Mouse (Mus musculus): ENCODE measurements around the gene Elmsan1. TPM values are rescaled to one million over a fixed set of nuclear protein-coding genes. Genes with fewer than 3 reads are reported as not detected.
A peak's percentile ranks its signal among the peaks of the same experiment; 100 is the strongest.

Gene Elmsan1
- polyA plus RNA-seq, 1 experiment = 7.4 TPM

- TF ChIP-seq CTCF (conservative IDR thresholded peaks at IDR 0.05; ENCODE audit: insufficient read depth, insufficient read length, low read depth, low read length) (no peak), POLR2A (IDR thresholded peaks at IDR 0.05; ENCODE audit: low read depth, low read length) (no peak)
- H3K4me3 ChIP-seq (ENCODE audit: insufficient read depth, low read depth, low read length) = no peak overlapping the region
Measured at GRCm38 (mm10) chr12:84187752-84188601, 30.7 kb downstream of the Elmsan1 start.

DNA sequence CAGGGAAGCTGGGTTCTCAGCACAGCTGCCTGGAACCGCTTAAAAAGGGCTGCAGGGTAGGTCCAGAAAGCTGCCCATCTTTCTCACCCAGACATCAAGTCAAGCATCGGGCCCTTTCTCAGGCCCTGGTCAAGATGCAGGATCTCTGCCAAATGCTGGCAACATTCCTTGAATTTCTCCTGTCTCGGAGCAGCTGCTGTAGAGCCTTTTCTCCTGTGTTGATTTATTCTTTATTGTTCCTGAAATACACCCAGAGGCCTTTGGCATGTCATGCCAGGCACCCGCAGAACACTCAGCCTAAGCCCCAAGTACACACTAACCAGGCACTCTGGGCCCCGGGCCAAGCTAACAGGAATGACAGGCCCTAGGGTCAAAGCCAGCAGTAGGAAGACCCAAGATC is 31.7 kb downstream of the Elmsan1 start:
- Histone ChIP-seq H3K36me3 (ENCODE audit: control insufficient read depth, insufficient read depth, low read length) (no peaks in the 10 kb centered on the region), H3K27me3 (replicated peaks; ENCODE audit: control insufficient read depth, insufficient read depth, low read length) (no peaks in the 10 kb centered on the region), H3K27ac (ENCODE audit: insufficient read depth, low read depth, low read length) (peak overlapping the region; percentile 8), H3K4me3 (ENCODE audit: insufficient read depth, low read depth, low read length) (no peak overlapping the region), H3K4me1 (ENCODE audit: control insufficient read depth, insufficient read depth, low read length) (peaks cover 67% of the 10 kb centered on the region)
- TF ChIP-seq POLR2A (IDR thresholded peaks at IDR 0.05; ENCODE audit: low read depth, low read length) (no peak), CTCF (conservative IDR thresholded peaks at IDR 0.05; ENCODE audit: insufficient read depth, insufficient read length, low read depth, low read length) (no peak)
- WGBS = 18% methylated on average over 5 of the region's 5 CpGs
- DNase-seq = peak; percentile 91

More at GRCm38 (mm10) chr12:84187752-84188601, 30.7 kb downstream of the Elmsan1 start:
- 51% methylated on average over 15 of the region's 15 CpGs for WGBS
- peaks cover 73% of the 10 kb centered on the region for H3K4me1 ChIP-seq (ENCODE audit: control insufficient read depth, insufficient read depth, low read length)
- no peaks in the 10 kb centered on the region for H3K36me3 ChIP-seq (ENCODE audit: control insufficient read depth, insufficient read depth, low read length)
- peak; percentile 45 for DNase-seq
- H3K27ac ChIP-seq (ENCODE audit: insufficient read depth, low read depth, low read length) = no peak overlapping the region; the same call in 1 of the 2 replicates
- H3K27me3 ChIP-seq (replicated peaks; ENCODE audit: control insufficient read depth, insufficient read depth, low read length) = no peaks in the 10 kb centered on the region

DNA sequence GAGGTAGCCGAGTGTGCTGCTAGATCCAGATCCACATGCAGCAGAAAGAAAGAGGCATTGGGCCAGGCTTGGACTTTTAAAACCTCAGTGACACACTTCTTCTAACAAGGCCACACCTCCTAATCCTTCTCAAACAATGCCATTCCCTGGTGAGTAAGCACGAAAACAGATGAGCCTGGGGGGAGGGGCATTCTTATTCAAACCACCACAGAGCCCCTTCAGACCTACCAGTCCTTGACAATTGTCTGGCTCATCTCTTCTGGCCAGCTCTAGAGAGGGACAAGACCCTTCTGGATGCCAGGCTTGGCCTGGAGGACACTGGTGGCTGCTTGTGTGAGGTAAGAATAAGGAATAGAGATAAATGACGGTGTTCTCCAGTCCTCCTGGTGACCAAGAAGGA is 32.1 kb downstream of the Elmsan1 start:
- TF ChIP-seq POLR2A (IDR thresholded peaks at IDR 0.05; ENCODE audit: low read depth, low read length) (no peak), CTCF (conservative IDR thresholded peaks at IDR 0.05; ENCODE audit: insufficient read depth, insufficient read length, low read depth, low read length) (no peak)
- Histone ChIP-seq H3K36me3 (ENCODE audit: control insufficient read depth, insufficient read depth, low read length) (no peaks in the 10 kb centered on the region), H3K4me1 (ENCODE audit: control insufficient read depth, insufficient read depth, low read length) (peaks cover 68% of the 10 kb centered on the region), H3K27ac (ENCODE audit: insufficient read depth, low read depth, low read length) (no peak overlapping the region), H3K27me3 (replicated peaks; ENCODE audit: control insufficient read depth, insufficient read depth, low read length) (no peaks in the 10 kb centered on the region), H3K4me3 (ENCODE audit: insufficient read depth, low read depth, low read length) (no peak overlapping the region)
- DNase-seq = no peak
- WGBS = 72% methylated on average over 3 of the region's 3 CpGs

DNA sequence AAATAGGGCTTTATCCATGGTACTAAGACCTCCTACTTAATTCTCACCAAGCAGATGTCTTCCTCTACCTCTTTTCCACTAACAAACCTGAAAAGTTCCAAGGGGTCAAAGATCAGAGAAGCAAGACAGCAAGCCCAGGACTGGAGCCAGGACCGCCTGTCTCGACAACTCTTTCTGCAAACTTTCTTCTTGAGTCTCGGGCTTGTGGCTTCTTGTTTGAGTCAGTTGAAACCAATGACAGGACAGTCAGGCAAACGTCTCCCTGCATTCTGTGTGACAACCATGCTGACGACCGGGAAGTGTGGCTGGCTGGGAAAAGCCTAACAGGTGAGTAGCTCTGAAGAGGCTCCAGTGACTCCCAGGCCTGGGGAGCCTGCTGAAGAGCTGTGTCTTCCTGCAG is 33.1 kb downstream of the Elmsan1 start:
- no peak for TF ChIP-seq CTCF (conservative IDR thresholded peaks at IDR 0.05; ENCODE audit: insufficient read depth, insufficient read length, low read depth, low read length)
- no peak for TF ChIP-seq POLR2A (IDR thresholded peaks at IDR 0.05; ENCODE audit: low read depth, low read length)
- Histone ChIP-seq H3K27me3 (replicated peaks; ENCODE audit: control insufficient read depth, insufficient read depth, low read length) (no peaks in the 10 kb centered on the region), H3K27ac (ENCODE audit: insufficient read depth, low read depth, low read length) (no peak overlapping the region), H3K4me3 (ENCODE audit: insufficient read depth, low read depth, low read length) (no peak overlapping the region), H3K4me1 (ENCODE audit: control insufficient read depth, insufficient read depth, low read length) (peaks cover 69% of the 10 kb centered on the region), H3K36me3 (ENCODE audit: control insufficient read depth, insufficient read depth, low read length) (no peaks in the 10 kb centered on the region)
- WGBS = 52% methylated on average over 6 of the region's 6 CpGs
- peak; percentile 81 for DNase-seq

GRCm38 (mm10) chr12:84184979-84185378 is 33.7 kb downstream of the Elmsan1 start:
- Histone ChIP-seq H3K36me3 (ENCODE audit: control insufficient read depth, insufficient read depth, low read length) (no peaks in the 10 kb centered on the region), H3K4me1 (ENCODE audit: control insufficient read depth, insufficient read depth, low read length) (peaks cover 69% of the 10 kb centered on the region), H3K27ac (ENCODE audit: insufficient read depth, low read depth, low read length) (no peak overlapping the region), H3K4me3 (ENCODE audit: insufficient read depth, low read depth, low read length) (no peak overlapping the region), H3K27me3 (replicated peaks; ENCODE audit: control insufficient read depth, insufficient read depth, low read length) (no peaks in the 10 kb centered on the region)
- DNase-seq = no peak
- 64% methylated on average over 5 of the region's 5 CpGs for WGBS
- TF ChIP-seq POLR2A (IDR thresholded peaks at IDR 0.05; ENCODE audit: low read depth, low read length) (no peak), CTCF (conservative IDR thresholded peaks at IDR 0.05; ENCODE audit: insufficient read depth, insufficient read length, low read depth, low read length) (no peak)

- Histone ChIP-seq H3K27ac (ENCODE audit: insufficient read depth, low read depth, low read length) (no peak overlapping the region), H3K36me3 (ENCODE audit: control insufficient read depth, insufficient read depth, low read length) (no peaks in the 10 kb centered on the region), H3K4me3 (ENCODE audit: insufficient read depth, low read depth, low read length) (no peak overlapping the region), H3K4me1 (ENCODE audit: control insufficient read depth, insufficient read depth, low read length) (peaks cover 49% of the 10 kb centered on the region), H3K27me3 (replicated peaks; ENCODE audit: control insufficient read depth, insufficient read depth, low read length) (no peaks in the 10 kb centered on the region)
- WGBS = 48% methylated on average over 6 of the region's 6 CpGs
- DNase-seq = peak; percentile 77
- TF ChIP-seq POLR2A (IDR thresholded peaks at IDR 0.05; ENCODE audit: low read depth, low read length) (no peak), CTCF (conservative IDR thresholded peaks at IDR 0.05; ENCODE audit: insufficient read depth, insufficient read length, low read depth, low read length) (no peak)
Measured at GRCm38 (mm10) chr12:84181999-84182398, 36.7 kb downstream of the Elmsan1 start.

GRCm38 (mm10) chr12:84180701-84181435 is 37.8 kb downstream of the Elmsan1 start:
- DNase-seq = peak; percentile 91
- no peak overlapping the region for H3K27ac ChIP-seq (ENCODE audit: insufficient read depth, low read depth, low read length)
- H3K36me3 ChIP-seq (ENCODE audit: control insufficient read depth, insufficient read depth, low read length) = no peaks in the 10 kb centered on the region
- peaks cover 47% of the 10 kb centered on the region for H3K4me1 ChIP-seq (ENCODE audit: control insufficient read depth, insufficient read depth, low read length)
- H3K4me3 ChIP-seq (ENCODE audit: insufficient read depth, low read depth, low read length) = no peak overlapping the region
- no peaks in the 10 kb centered on the region for H3K27me3 ChIP-seq (replicated peaks; ENCODE audit: control insufficient read depth, insufficient read depth, low read length)
- TF ChIP-seq POLR2A (IDR thresholded peaks at IDR 0.05; ENCODE audit: low read depth, low read length) (no peak), CTCF (conservative IDR thresholded peaks at IDR 0.05; ENCODE audit: insufficient read depth, insufficient read length, low read depth, low read length) (no peak)
- 31% methylated on average over 8 of the region's 8 CpGs for WGBS

Data from kidney, adult 2 months (tissue).